Mouse (Mus musculus): Measurements from ENCODE around the gene Tnpo3. TPM values are rescaled to one million over a fixed set of nuclear protein-coding genes. Genes with fewer than 3 reads are reported as not detected.
"Not testable (repeated sequence)": the region's sequence is repeated elsewhere in the genome, so short reads cannot be mapped to it uniquely, and the experiment has no call there.

Gene Tnpo3
- total RNA-seq, 2 experiments from 2014 or later = 65.7 to 72.7 TPM

GRCm38 (mm10) chr6:29636322-29637092 is 26.8 kb upstream of the Tnpo3 start:
- TF ChIP-seq CTCF (conservative IDR thresholded peaks at IDR 0.05) = no peak
- H3K27ac ChIP-seq = no peak overlapping the region
- no peak for DNase-seq (ENCODE audit: low spot score in 2 of 2)

GRCm38 (mm10) chr6:29634537-29634936 is 24.9 kb upstream of the Tnpo3 start:
- Histone ChIP-seq H3K27ac (no peak overlapping the region), H3K4me3 (no peak overlapping the region)
- no peak for DNase-seq (ENCODE audit: low spot score in 2 of 2)
- TF ChIP-seq CTCF (conservative IDR thresholded peaks at IDR 0.05) = no peak

More at GRCm38 (mm10) chr6:29636322-29637092, 26.8 kb upstream of the Tnpo3 start:
- no peak overlapping the region for H3K4me3 ChIP-seq

- H3K4me3 ChIP-seq = no peak overlapping the region
- DNase-seq (ENCODE audit: low spot score in 2 of 2) = no peak
- no peak for TF ChIP-seq CTCF (conservative IDR thresholded peaks at IDR 0.05)
- no peak overlapping the region for H3K27ac ChIP-seq
Measured at GRCm38 (mm10) chr6:29632552-29633292, 23.0 kb upstream of the Tnpo3 start.

- DNase-seq (ENCODE audit: low spot score in 2 of 2) = no peak
- no peak for TF ChIP-seq CTCF (conservative IDR thresholded peaks at IDR 0.05)
- no peak overlapping the region for H3K27ac ChIP-seq
- H3K4me3 ChIP-seq = no peak overlapping the region
Measured at GRCm38 (mm10) chr6:29631751-29632551, 22.3 kb upstream of the Tnpo3 start.

GRCm38 (mm10) chr6:29630216-29630615 is 20.5 kb upstream of the Tnpo3 start:
- H3K4me3 ChIP-seq = no peak overlapping the region
- TF ChIP-seq CTCF (conservative IDR thresholded peaks at IDR 0.05) = no peak
- no peak for DNase-seq (ENCODE audit: low spot score in 2 of 2)
- H3K27ac ChIP-seq = no peak overlapping the region

- no peak for DNase-seq (ENCODE audit: low spot score in 2 of 2)
- no peak for TF ChIP-seq CTCF (conservative IDR thresholded peaks at IDR 0.05)
- H3K27ac ChIP-seq = no peak overlapping the region
- no peak overlapping the region for H3K4me3 ChIP-seq
Measured at GRCm38 (mm10) chr6:29627756-29628155, 18.1 kb upstream of the Tnpo3 start.

- H3K27ac ChIP-seq = no peak overlapping the region
- H3K4me3 ChIP-seq = no peak overlapping the region
- no peak for DNase-seq (ENCODE audit: low spot score in 2 of 2)
- no peak for TF ChIP-seq CTCF (conservative IDR thresholded peaks at IDR 0.05)
Measured at GRCm38 (mm10) chr6:29623857-29624256, 14.2 kb upstream of the Tnpo3 start.

GRCm38 (mm10) chr6:29622273-29622672 is 12.6 kb upstream of the Tnpo3 start:
- DNase-seq (ENCODE audit: low spot score in 2 of 2) = no peak
- H3K27ac ChIP-seq = no peak overlapping the region
- no peak for TF ChIP-seq CTCF (conservative IDR thresholded peaks at IDR 0.05)
- H3K4me3 ChIP-seq = no peak overlapping the region

- H3K27ac ChIP-seq = no peak overlapping the region
- TF ChIP-seq CTCF (conservative IDR thresholded peaks at IDR 0.05) = no peak
- H3K4me3 ChIP-seq = no peak overlapping the region
- no peak for DNase-seq (ENCODE audit: low spot score in 2 of 2)
Measured at GRCm38 (mm10) chr6:29620840-29621543, 11.3 kb upstream of the Tnpo3 start.

GRCm38 (mm10) chr6:29620176-29620575 is 10.5 kb upstream of the Tnpo3 start:
- no peak overlapping the region for H3K27ac ChIP-seq
- TF ChIP-seq CTCF (conservative IDR thresholded peaks at IDR 0.05) = no peak
- no peak overlapping the region for H3K4me3 ChIP-seq
- no peak for DNase-seq (ENCODE audit: low spot score in 2 of 2)

GRCm38 (mm10) chr6:29610020-29610640 is 443 bp upstream of the Tnpo3 start:
- Histone ChIP-seq H3K4me3 (peak overlapping the region; percentile 94), H3K27ac (peak overlapping the region; percentile 91)
- not testable (repeated sequence) for DNase-seq (ENCODE audit: low spot score in 2 of 2)

GRCm38 (mm10) chr6:29600188-29600587 is 9.5 kb downstream of the Tnpo3 start:
- no peak for TF ChIP-seq CTCF (conservative IDR thresholded peaks at IDR 0.05)
- H3K27ac ChIP-seq = 0 out of 2 replicates have a peak overlapping the region, but pooled peaks have one; percentile 43
- no peak for DNase-seq (ENCODE audit: low spot score in 2 of 2)
- H3K4me3 ChIP-seq = no peak overlapping the region
